Comparison of ENCODE assay signal across 35 mouse cellular contexts in the genomic region with DNA sequence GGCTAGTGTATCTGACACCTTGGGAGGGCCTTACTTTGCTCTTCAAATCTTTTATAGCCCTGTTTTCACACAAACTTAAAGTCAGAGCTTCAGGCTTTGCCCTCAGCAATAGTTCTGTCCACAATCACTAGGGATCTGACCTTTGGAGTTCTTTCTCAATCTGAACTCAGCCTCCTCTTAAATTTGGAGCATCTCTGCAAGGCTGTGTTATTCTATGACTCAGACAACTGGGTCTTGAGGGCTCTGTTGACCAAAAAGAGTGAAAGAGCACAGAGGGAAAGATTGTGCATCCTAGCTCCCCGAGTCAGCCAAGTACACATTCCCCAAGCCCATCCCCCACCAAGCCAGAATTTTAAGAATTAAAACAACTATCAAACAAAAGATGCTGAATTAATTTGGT. TPM values are rescaled to one million over a fixed set of nuclear protein-coding genes. Genes with fewer than 3 reads are reported as not detected.
"Had no signal": no experiment of that assay in that cellular context is flagged by ENCODE, and none has a peak within 500 bp of the region (broad histone marks: within the 10 kb centered on the region; RNA-seq: fewer than 3 reads in every experiment).

No protein-coding gene starts in this region.

- DNase-seq: heart, postnatal 10 days; heart, postnatal 14 days; heart, postnatal 36 days; heart, postnatal 4 days; kidney, adult 11 months; kidney, adult 18-20 months; kidney, adult 2 months; kidney, adult 8-10 months; kidney, adult 9 months; kidney, postnatal 10 days; kidney, postnatal 14 days; kidney, postnatal 25 days; kidney, postnatal 4 days; layer of hippocampus, adult 9-11 months; layer of hippocampus, postnatal 36 days had no signal

- H3K36me3 ChIP-seq: heart, embryonic 12.5 days; heart, embryonic 13.5 days; heart, embryonic 15.5 days; hindbrain, embryonic 10.5 days; hindbrain, embryonic 12.5 days; hindbrain, embryonic 13.5 days; hindbrain, embryonic 15.5 days; intestine, embryonic 15.5 days; kidney, embryonic 15.5 days had no signal

- H3K27ac ChIP-seq: heart, embryonic 13.5 days; heart, embryonic 15.5 days; hindbrain, embryonic 10.5 days; hindbrain, embryonic 12.5 days; hindbrain, embryonic 13.5 days; hindbrain, embryonic 14.5 days; hindbrain, embryonic 15.5 days; hindbrain, postnatal 0 days; intestine, embryonic 15.5 days; kidney, embryonic 15.5 days; kidney, postnatal 0 days; layer of hippocampus, adult 2 months; left cerebral cortex, adult 2 months had no signal

- H3K27me3 ChIP-seq: heart, embryonic 12.5 days; heart, embryonic 13.5 days; heart, embryonic 15.5 days; hindbrain, embryonic 12.5 days; hindbrain, embryonic 13.5 days; hindbrain, embryonic 15.5 days; intestine, embryonic 15.5 days; kidney, embryonic 15.5 days had no signal

- ATAC-seq: hindbrain, embryonic 16.5 days; hindbrain, postnatal 0 days; inflammation-experienced regulatory T-cells, adult 6 months; intestine, embryonic 15.5 days; intestine, embryonic 16.5 days; intestine, postnatal 0 days had no signal

- H3K4me2 ChIP-seq: heart, embryonic 12.5 days; heart, embryonic 13.5 days; heart, embryonic 15.5 days; hindbrain, embryonic 12.5 days; hindbrain, embryonic 13.5 days; hindbrain, embryonic 14.5 days; hindbrain, embryonic 15.5 days; intestine, embryonic 15.5 days; kidney, embryonic 15.5 days had no signal

- H3K9ac ChIP-seq: heart, embryonic 12.5 days; heart, embryonic 13.5 days; heart, embryonic 15.5 days; hindbrain, embryonic 12.5 days; hindbrain, embryonic 13.5 days; hindbrain, embryonic 14.5 days; hindbrain, embryonic 15.5 days; intestine, embryonic 15.5 days; kidney, embryonic 15.5 days had no signal

- H3K9me3 ChIP-seq: heart, embryonic 15.5 days; hindbrain, embryonic 15.5 days; intestine, embryonic 15.5 days; kidney, embryonic 15.5 days had no signal

- H3K4me3 ChIP-seq: heart, embryonic 12.5 days; heart, embryonic 13.5 days; heart, embryonic 15.5 days; hindbrain, embryonic 10.5 days; hindbrain, embryonic 12.5 days; hindbrain, embryonic 13.5 days; hindbrain, embryonic 15.5 days; intestine, embryonic 15.5 days; kidney, embryonic 15.5 days; layer of hippocampus, adult 2 months; left cerebral cortex, adult 2 months had no signal

- H3K4me1 ChIP-seq: heart, embryonic 12.5 days; heart, embryonic 13.5 days; heart, embryonic 15.5 days; hindbrain, embryonic 10.5 days; hindbrain, embryonic 12.5 days; hindbrain, embryonic 13.5 days; hindbrain, embryonic 15.5 days; intestine, embryonic 15.5 days; kidney, embryonic 15.5 days had no signal

RNA-seq across cellular contexts. Expression of a gene that starts 37.7 kb away (rescaled TPM):
- total RNA-seq: heart, postnatal 10 days; heart, postnatal 14 days; heart, postnatal 25 days; heart, postnatal 36 days; heart, postnatal 4 days; hematopoietic stem cell, adult 5-6 weeks had no signal
